Mouse (Mus musculus): ENCODE measurements at regions not wholly inside any gene's neighbourhood (a gene's known extent, or its start where the extent isn't known, plus 50 kb on each side); places are given as distances from the start of the nearest gene placed in this dataset.

DNA sequence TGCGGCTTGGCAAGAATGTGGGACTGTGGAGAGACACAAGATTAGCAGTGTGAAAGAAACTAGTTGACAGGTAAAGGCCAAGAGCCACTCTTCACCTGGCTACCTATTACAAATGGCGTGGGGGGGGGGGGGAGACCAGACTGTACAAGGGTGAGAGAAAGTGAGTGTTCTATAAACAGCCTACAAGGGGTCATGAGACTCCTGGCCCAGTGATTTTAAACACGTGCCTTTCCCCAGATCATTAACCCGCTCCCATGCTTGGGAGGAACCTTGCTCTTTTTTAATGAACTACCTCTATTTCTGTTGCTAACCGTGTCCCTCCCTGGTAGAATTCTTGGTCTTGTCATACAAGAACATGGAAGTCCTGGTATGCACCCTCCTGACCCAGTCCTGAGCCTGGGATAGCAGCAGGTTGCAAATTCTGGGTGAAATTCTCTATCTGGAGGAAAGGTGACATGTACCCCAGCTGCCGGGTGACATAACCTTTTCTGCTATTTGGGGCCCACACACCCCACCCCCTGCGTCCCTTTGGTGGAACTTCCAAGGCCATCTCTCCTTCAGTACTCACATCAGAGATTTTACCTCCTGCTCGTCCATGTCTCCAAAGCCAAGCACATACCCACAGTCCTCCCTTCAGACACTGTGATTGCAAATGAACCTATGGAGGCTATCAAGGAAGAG, 340.8 kb upstream of the Hs6st1 start:
- Histone ChIP-seq H3K4me3 (ENCODE audit: insufficient read depth in 1 of 2, low read depth in 1 of 2, low read length in 2 of 2, poor library complexity in 1 of 2, severe bottlenecking in 1 of 2) (no peak overlapping the region), H3K27ac (ENCODE audit: insufficient read depth, low read depth, low read length, poor library complexity, severe bottlenecking) (no peak overlapping the region), H3K9ac (ENCODE audit: insufficient read depth, low read depth, low read length, poor library complexity, severe bottlenecking) (no peak overlapping the region), H3K36me3 (ENCODE audit: control insufficient read depth, insufficient read depth, low read length, poor library complexity, severe bottlenecking) (no peaks in the 10 kb centered on the region), H3K9me3 (ENCODE audit: control insufficient read depth, insufficient read depth, low read depth, low read length) (no peaks in the 10 kb centered on the region), H3K4me1 (ENCODE audit: control insufficient read depth in 2 of 2, insufficient read depth in 2 of 2, low read length in 2 of 2, poor library complexity in 1 of 2) (no peaks in the 10 kb centered on the region)
- no peak for DNase-seq (ENCODE audit: low read depth, low spot score)
- in situ Hi-C loops (cut with MboI; ENCODE audit: low sequenced_read_pairs in 2 of 2, unreplicated experiment in 2 of 2), result no loop called here
- TF ChIP-seq ZNF384 (IDR thresholded peaks at IDR 0.05; ENCODE audit: low read depth, low read length) (no peak), ZC3H11A (IDR thresholded peaks at IDR 0.05; ENCODE audit: borderline replicate concordance, low read depth, low read length) (no peak), CHD2 (IDR thresholded peaks at IDR 0.05; ENCODE audit: low read depth, low read length) (no peak), MAFK (IDR thresholded peaks at IDR 0.05; ENCODE audit: insufficient read depth, low read depth, low read length) (no peak), HCFC1 (IDR thresholded peaks at IDR 0.05; ENCODE audit: borderline replicate concordance, insufficient read depth, low read length) (no peak)

DNA sequence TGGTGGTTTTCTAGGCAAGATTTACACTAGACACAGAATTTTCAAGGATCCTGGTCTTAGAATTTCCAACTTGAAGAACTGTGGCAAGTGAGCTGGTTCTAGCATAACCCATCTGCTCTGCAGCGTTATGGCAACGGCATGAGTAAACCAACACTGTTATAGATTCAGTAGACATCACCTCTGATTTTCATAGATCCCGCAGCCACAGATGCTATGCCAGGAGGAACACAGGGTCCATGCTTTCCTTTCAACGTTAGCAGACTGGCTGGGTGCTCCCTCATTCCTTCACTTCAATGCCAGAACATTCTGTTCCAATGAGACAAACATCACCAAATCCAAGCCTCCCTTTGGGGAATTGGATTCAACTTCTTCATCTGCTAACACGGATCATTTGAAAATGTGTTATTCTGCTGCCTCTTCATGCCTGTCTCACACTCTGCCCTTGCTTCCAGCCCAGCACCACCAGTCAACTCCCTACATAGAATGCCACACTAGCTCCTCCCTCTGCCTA, 338.4 kb upstream of the Hs6st1 start:
- in situ Hi-C loops (cut with MboI; ENCODE audit: low sequenced_read_pairs in 2 of 2, unreplicated experiment in 2 of 2), result no loop called here
- TF ChIP-seq ZC3H11A (IDR thresholded peaks at IDR 0.05; ENCODE audit: borderline replicate concordance, low read depth, low read length) (no peak), ZNF384 (IDR thresholded peaks at IDR 0.05; ENCODE audit: low read depth, low read length) (no peak), CHD2 (IDR thresholded peaks at IDR 0.05; ENCODE audit: low read depth, low read length) (no peak), MAFK (IDR thresholded peaks at IDR 0.05; ENCODE audit: insufficient read depth, low read depth, low read length) (no peak)
- no peaks in the 10 kb centered on the region for H3K36me3 ChIP-seq (ENCODE audit: control insufficient read depth, insufficient read depth, low read length, poor library complexity, severe bottlenecking)
- H3K27ac ChIP-seq (ENCODE audit: insufficient read depth, low read depth, low read length, poor library complexity, severe bottlenecking), result no peak overlapping the region
- DNase-seq (ENCODE audit: low read depth, low spot score), result no peak
- no peaks in the 10 kb centered on the region for H3K4me1 ChIP-seq (ENCODE audit: control insufficient read depth in 2 of 2, insufficient read depth in 2 of 2, low read length in 2 of 2, poor library complexity in 1 of 2)
- no peak overlapping the region for H3K9ac ChIP-seq (ENCODE audit: insufficient read depth, low read depth, low read length, poor library complexity, severe bottlenecking)
- no peak overlapping the region for H3K4me3 ChIP-seq (ENCODE audit: insufficient read depth in 1 of 2, low read depth in 1 of 2, low read length in 2 of 2, poor library complexity in 1 of 2, severe bottlenecking in 1 of 2)
- no peaks in the 10 kb centered on the region for H3K9me3 ChIP-seq (ENCODE audit: control insufficient read depth, insufficient read depth, low read depth, low read length)

DNA sequence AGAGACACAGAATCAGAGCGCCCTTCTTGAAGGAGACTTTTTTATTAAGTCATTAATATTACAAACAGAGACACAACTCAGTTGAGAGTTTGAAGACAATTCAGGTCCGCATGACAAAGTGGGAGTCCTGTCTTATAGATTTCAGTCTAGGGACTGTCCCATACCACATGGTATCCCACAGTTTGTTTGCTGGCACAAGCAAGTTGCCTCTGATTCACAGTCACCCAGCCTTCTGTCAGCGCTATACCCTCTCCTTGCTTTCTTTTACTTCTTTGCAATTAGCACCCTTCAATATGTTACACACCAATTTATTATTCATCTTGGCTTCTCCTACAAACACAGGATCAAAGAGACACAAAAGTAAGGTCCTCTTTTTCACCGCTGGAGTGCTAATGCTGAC, 337.9 kb upstream of the Hs6st1 start:
- Histone ChIP-seq H3K36me3 (ENCODE audit: control insufficient read depth, insufficient read depth, low read length, poor library complexity, severe bottlenecking) (no peaks in the 10 kb centered on the region), H3K9ac (ENCODE audit: insufficient read depth, low read depth, low read length, poor library complexity, severe bottlenecking) (no peak overlapping the region), H3K27ac (ENCODE audit: insufficient read depth, low read depth, low read length, poor library complexity, severe bottlenecking) (no peak overlapping the region), H3K9me3 (ENCODE audit: control insufficient read depth, insufficient read depth, low read depth, low read length) (no peaks in the 10 kb centered on the region), H3K4me3 (ENCODE audit: insufficient read depth in 1 of 2, low read depth in 1 of 2, low read length in 2 of 2, poor library complexity in 1 of 2, severe bottlenecking in 1 of 2) (no peak overlapping the region), H3K4me1 (ENCODE audit: control insufficient read depth in 2 of 2, insufficient read depth in 2 of 2, low read length in 2 of 2, poor library complexity in 1 of 2) (no peaks in the 10 kb centered on the region)
- TF ChIP-seq ZNF384 (IDR thresholded peaks at IDR 0.05; ENCODE audit: low read depth, low read length) (no peak), MAFK (IDR thresholded peaks at IDR 0.05; ENCODE audit: insufficient read depth, low read depth, low read length) (no peak), CHD2 (IDR thresholded peaks at IDR 0.05; ENCODE audit: low read depth, low read length) (no peak), ZC3H11A (IDR thresholded peaks at IDR 0.05; ENCODE audit: borderline replicate concordance, low read depth, low read length) (no peak), HCFC1 (IDR thresholded peaks at IDR 0.05; ENCODE audit: borderline replicate concordance, insufficient read depth, low read length) (no peak)
- in situ Hi-C loops (cut with MboI; ENCODE audit: low sequenced_read_pairs in 2 of 2, unreplicated experiment in 2 of 2), result no loop called here
- DNase-seq (ENCODE audit: low read depth, low spot score), result no peak

DNA sequence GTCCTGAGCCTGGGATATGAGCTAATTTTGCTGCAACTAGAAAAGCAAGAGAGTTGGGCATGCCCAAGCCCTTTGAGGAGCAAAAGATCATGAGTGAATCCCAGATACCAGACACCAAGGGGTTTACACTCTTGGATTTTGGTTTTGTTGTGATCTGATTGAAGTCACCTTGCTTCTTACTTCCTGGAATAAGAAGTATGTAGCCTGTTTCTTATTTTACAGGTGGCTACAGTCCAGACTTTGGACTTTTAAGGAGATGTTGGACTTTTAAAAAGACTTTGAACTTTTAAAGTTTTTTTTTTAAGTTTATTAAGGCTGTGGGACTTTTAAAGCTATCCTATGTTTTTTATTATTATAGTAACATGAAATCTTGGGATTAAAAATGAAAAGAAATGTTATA, 332.0 kb upstream of the Hs6st1 start:
- no peak for DNase-seq (ENCODE audit: low read depth, low spot score)
- TF ChIP-seq MAFK (IDR thresholded peaks at IDR 0.05; ENCODE audit: insufficient read depth, low read depth, low read length) (no peak), CHD2 (IDR thresholded peaks at IDR 0.05; ENCODE audit: low read depth, low read length) (no peak), ZNF384 (IDR thresholded peaks at IDR 0.05; ENCODE audit: low read depth, low read length) (no peak), HCFC1 (IDR thresholded peaks at IDR 0.05; ENCODE audit: borderline replicate concordance, insufficient read depth, low read length) (no peak), ZC3H11A (IDR thresholded peaks at IDR 0.05; ENCODE audit: borderline replicate concordance, low read depth, low read length) (no peak)
- Histone ChIP-seq H3K4me3 (ENCODE audit: insufficient read depth in 1 of 2, low read depth in 1 of 2, low read length in 2 of 2, poor library complexity in 1 of 2, severe bottlenecking in 1 of 2) (no peak overlapping the region), H3K9me3 (ENCODE audit: control insufficient read depth, insufficient read depth, low read depth, low read length) (no peaks in the 10 kb centered on the region), H3K36me3 (ENCODE audit: control insufficient read depth, insufficient read depth, low read length, poor library complexity, severe bottlenecking) (no peaks in the 10 kb centered on the region), H3K4me1 (ENCODE audit: control insufficient read depth in 2 of 2, insufficient read depth in 2 of 2, low read length in 2 of 2, poor library complexity in 1 of 2) (no peaks in the 10 kb centered on the region), H3K27ac (ENCODE audit: insufficient read depth, low read depth, low read length, poor library complexity, severe bottlenecking) (no peak overlapping the region), H3K9ac (ENCODE audit: insufficient read depth, low read depth, low read length, poor library complexity, severe bottlenecking) (no peak overlapping the region)
- in situ Hi-C loops (cut with MboI; ENCODE audit: low sequenced_read_pairs in 2 of 2, unreplicated experiment in 2 of 2), result no loop called here
